Mouse (Mus musculus): ENCODE measurements around the gene Pde10a. TPM values are rescaled to one million over a fixed set of nuclear protein-coding genes. Genes with fewer than 3 reads are reported as not detected.

The Pde10a gene
- polyA plus RNA-seq, 1 experiment from 2014 or later: 1.8 TPM

DNA sequence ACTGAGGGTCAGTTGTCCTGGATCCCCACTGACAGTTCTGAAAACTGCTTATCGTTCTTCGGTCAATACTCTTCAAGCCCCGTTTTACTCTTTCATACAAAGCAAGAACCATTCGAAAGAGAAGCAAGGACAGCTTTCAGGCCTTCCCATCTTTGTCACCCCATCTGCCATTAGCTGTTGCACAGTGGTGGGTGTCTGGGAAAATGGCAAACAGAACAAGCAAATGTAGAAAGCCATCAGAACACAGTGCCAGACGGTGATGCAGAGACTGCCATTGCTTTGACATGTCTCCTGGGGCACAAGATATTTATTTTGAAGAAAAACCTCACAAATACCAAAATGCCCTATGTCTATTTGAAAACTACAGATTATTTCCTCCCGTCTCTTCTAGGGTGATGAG, 451.6 kb downstream of the Pde10a start:
- H3K9me3 ChIP-seq (ENCODE audit: control insufficient read depth, low read length): no peaks in the 10 kb centered on the region
- no peak overlapping the region for H3K27ac ChIP-seq (ENCODE audit: low read depth, low read length)
- ATAC-seq (replicated peaks; ENCODE audit: low FRiP score) (no peak), DNase-seq (ENCODE audit: low spot score) (no peak)
- no peaks in the 10 kb centered on the region for H3K27me3 ChIP-seq (replicated peaks; ENCODE audit: control insufficient read depth, insufficient read depth, low read length)
- H3K4me3 ChIP-seq (ENCODE audit: low read depth, low read length): no peak overlapping the region
- H3K4me1 ChIP-seq (replicated peaks; ENCODE audit: control insufficient read depth, insufficient read depth, low read length): no peaks in the 10 kb centered on the region
- no peak overlapping the region for H3K9ac ChIP-seq (ENCODE audit: low read depth, low read length)
- H3K4me2 ChIP-seq: no peak overlapping the region
- H3K36me3 ChIP-seq (ENCODE audit: control insufficient read depth, insufficient read depth, low read length): no peaks in the 10 kb centered on the region
- WGBS: 80% methylated on average over 6 of the region's 6 CpGs

DNA sequence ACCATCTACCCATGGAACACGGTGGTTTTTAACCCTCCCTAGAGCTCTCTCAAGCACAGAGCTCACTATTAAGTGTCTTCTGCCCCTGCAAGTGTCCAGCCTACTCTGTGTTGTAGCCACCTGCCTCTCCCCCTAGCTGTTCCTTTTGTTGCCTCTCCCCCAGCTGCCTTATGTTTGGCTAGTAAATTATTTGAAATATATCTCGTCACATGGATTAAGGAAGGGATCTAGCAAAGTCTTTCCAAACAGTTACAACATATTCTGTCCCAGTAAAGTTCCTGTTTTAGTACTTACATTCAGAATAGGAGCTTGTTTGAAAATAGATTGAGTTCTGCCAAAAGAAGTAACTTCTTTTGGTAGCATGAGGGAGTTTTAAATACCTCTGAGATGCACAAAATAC, 452.1 kb downstream of the Pde10a start:
- no peaks in the 10 kb centered on the region for H3K9me3 ChIP-seq (ENCODE audit: control insufficient read depth, low read length)
- H3K27me3 ChIP-seq (replicated peaks; ENCODE audit: control insufficient read depth, insufficient read depth, low read length): no peaks in the 10 kb centered on the region
- no peak overlapping the region for H3K27ac ChIP-seq (ENCODE audit: low read depth, low read length)
- no peaks in the 10 kb centered on the region for H3K4me1 ChIP-seq (replicated peaks; ENCODE audit: control insufficient read depth, insufficient read depth, low read length)
- 71% methylated on average over 2 of the region's 2 CpGs for WGBS
- H3K9ac ChIP-seq (ENCODE audit: low read depth, low read length): no peak overlapping the region
- DNase-seq (ENCODE audit: low spot score) (no peak), ATAC-seq (replicated peaks; ENCODE audit: low FRiP score) (no peak)
- H3K4me2 ChIP-seq: no peak overlapping the region
- H3K36me3 ChIP-seq (ENCODE audit: control insufficient read depth, insufficient read depth, low read length): no peaks in the 10 kb centered on the region
- no peak overlapping the region for H3K4me3 ChIP-seq (ENCODE audit: low read depth, low read length)

DNA sequence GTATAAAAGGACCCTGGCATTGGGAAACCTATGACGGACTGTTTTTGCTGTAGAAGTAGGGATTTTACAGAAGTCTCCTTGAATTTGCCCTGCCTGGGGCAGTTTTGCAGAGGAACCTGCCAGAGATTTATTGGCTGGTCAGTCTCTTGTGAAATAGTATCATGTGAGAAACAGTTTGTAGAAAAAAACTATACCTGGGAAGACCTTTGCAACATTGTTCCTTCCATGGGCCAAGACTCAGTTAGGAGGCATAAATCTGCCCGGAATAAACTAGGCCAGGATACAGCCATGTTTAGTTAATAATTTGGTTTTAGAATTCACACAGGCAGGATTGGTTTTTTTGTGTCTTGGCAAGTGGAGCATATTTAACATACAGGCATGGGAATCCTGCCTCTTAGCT, 458.4 kb downstream of the Pde10a start:
- Histone ChIP-seq H3K4me2 (no peak overlapping the region), H3K4me1 (replicated peaks; ENCODE audit: control insufficient read depth, insufficient read depth, low read length) (peaks cover 2% of the 10 kb centered on the region; the same call in 1 of the 2 replicates), H3K9me3 (ENCODE audit: control insufficient read depth, low read length) (no peaks in the 10 kb centered on the region), H3K27me3 (replicated peaks; ENCODE audit: control insufficient read depth, insufficient read depth, low read length) (no peaks in the 10 kb centered on the region), H3K4me3 (ENCODE audit: low read depth, low read length) (no peak overlapping the region), H3K9ac (ENCODE audit: low read depth, low read length) (no peak overlapping the region), H3K36me3 (ENCODE audit: control insufficient read depth, insufficient read depth, low read length) (no peaks in the 10 kb centered on the region), H3K27ac (ENCODE audit: low read depth, low read length) (no peak overlapping the region)
- WGBS: 89% methylated on average over 2 of the region's 2 CpGs
- ATAC-seq (replicated peaks; ENCODE audit: low FRiP score): no peak
- DNase-seq (ENCODE audit: low spot score): no peak

DNA sequence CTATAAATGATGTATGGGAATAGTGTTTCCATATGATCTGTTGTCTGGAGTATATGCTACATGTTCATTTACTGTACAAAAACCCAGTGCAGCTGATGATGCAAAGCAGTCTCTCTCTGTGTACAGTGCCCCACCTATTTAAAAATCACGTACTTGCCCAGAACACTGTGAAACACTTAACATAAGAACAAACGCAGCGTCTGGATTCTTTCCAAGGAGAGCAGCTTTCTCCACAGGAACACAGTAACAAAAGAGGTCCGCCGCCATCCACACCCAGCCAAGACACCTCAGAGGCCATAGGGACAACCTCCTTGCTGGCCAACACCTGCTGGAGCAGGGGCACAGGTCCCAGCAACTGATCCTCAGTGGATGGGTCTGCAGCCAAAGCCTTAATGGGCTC, 460.5 kb downstream of the Pde10a start:
- peaks cover 6% of the 10 kb centered on the region; the same call in 1 of the 2 replicates for H3K4me1 ChIP-seq (replicated peaks; ENCODE audit: control insufficient read depth, insufficient read depth, low read length)
- H3K9me3 ChIP-seq (ENCODE audit: control insufficient read depth, low read length): no peaks in the 10 kb centered on the region
- no peaks in the 10 kb centered on the region for H3K36me3 ChIP-seq (ENCODE audit: control insufficient read depth, insufficient read depth, low read length)
- 81% methylated on average over 5 of the region's 5 CpGs for WGBS
- DNase-seq (ENCODE audit: low spot score): no peak
- H3K27me3 ChIP-seq (replicated peaks; ENCODE audit: control insufficient read depth, insufficient read depth, low read length): no peaks in the 10 kb centered on the region
- no peak overlapping the region for H3K4me3 ChIP-seq (ENCODE audit: low read depth, low read length)
- no peak overlapping the region for H3K27ac ChIP-seq (ENCODE audit: low read depth, low read length)
- no peak overlapping the region for H3K9ac ChIP-seq (ENCODE audit: low read depth, low read length)
- no peak for ATAC-seq (replicated peaks; ENCODE audit: low FRiP score)
- H3K4me2 ChIP-seq: no peak overlapping the region

DNA sequence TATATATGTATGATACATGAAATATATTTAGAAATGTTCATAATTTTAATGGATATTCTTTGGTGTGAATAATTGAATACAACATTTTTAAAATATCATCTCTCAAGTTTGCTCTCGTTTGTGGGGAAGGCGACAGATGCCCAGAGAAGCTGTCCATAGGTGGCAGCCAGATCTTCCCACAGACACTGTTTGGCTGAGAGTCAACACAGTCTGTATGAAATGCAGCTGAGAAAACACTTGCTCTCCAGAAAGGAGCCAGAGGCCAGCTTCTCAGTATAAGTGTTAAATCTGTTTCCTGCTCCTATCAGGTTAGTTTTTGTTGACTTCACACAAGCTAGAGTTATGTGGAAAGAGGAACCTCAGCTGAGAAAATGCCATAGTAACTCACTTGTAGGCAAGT, 461.4 kb downstream of the Pde10a start:
- no peak overlapping the region for H3K27ac ChIP-seq (ENCODE audit: low read depth, low read length)
- H3K27me3 ChIP-seq (replicated peaks; ENCODE audit: control insufficient read depth, insufficient read depth, low read length): no peaks in the 10 kb centered on the region
- no peak for ATAC-seq (replicated peaks; ENCODE audit: low FRiP score)
- H3K9ac ChIP-seq (ENCODE audit: low read depth, low read length): no peak overlapping the region
- WGBS: 86% methylated on average over 2 of the region's 2 CpGs
- H3K36me3 ChIP-seq (ENCODE audit: control insufficient read depth, insufficient read depth, low read length): no peaks in the 10 kb centered on the region
- no peaks in the 10 kb centered on the region for H3K9me3 ChIP-seq (ENCODE audit: control insufficient read depth, low read length)
- no peak overlapping the region for H3K4me2 ChIP-seq
- no peak for DNase-seq (ENCODE audit: low spot score)
- H3K4me3 ChIP-seq (ENCODE audit: low read depth, low read length): no peak overlapping the region
- H3K4me1 ChIP-seq (replicated peaks; ENCODE audit: control insufficient read depth, insufficient read depth, low read length): peaks cover 6% of the 10 kb centered on the region; the same call in 1 of the 2 replicates

DNA sequence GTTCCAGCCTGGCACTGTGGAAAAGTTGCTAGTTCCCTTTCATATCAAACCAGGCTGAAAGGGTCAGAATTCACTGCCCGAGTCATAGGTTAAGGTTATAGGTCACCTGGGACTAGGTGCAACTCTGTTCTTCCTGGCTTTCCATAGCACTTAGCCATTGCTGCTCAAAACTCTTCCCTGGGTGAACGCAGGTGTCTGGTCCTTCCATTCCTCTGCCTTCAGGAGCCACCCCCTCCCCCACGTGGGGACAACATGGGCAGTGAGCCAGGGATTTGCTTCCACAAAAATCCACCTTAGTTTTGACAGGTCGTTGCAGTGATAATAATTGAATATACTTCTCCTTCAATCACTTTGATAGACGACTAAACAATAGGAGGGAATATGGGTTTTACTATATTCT, 462.2 kb downstream of the Pde10a start:
- Histone ChIP-seq H3K9ac (ENCODE audit: low read depth, low read length) (no peak overlapping the region), H3K27me3 (replicated peaks; ENCODE audit: control insufficient read depth, insufficient read depth, low read length) (no peaks in the 10 kb centered on the region), H3K9me3 (ENCODE audit: control insufficient read depth, low read length) (no peaks in the 10 kb centered on the region), H3K4me2 (no peak overlapping the region), H3K4me3 (ENCODE audit: low read depth, low read length) (no peak overlapping the region), H3K27ac (ENCODE audit: low read depth, low read length) (no peak overlapping the region), H3K36me3 (ENCODE audit: control insufficient read depth, insufficient read depth, low read length) (no peaks in the 10 kb centered on the region), H3K4me1 (replicated peaks; ENCODE audit: control insufficient read depth, insufficient read depth, low read length) (peaks cover 6% of the 10 kb centered on the region; the same call in 1 of the 2 replicates)
- no peak for DNase-seq (ENCODE audit: low spot score)
- no peak for ATAC-seq (replicated peaks; ENCODE audit: low FRiP score)
- WGBS: 77% methylated on average over 5 of the region's 5 CpGs

DNA sequence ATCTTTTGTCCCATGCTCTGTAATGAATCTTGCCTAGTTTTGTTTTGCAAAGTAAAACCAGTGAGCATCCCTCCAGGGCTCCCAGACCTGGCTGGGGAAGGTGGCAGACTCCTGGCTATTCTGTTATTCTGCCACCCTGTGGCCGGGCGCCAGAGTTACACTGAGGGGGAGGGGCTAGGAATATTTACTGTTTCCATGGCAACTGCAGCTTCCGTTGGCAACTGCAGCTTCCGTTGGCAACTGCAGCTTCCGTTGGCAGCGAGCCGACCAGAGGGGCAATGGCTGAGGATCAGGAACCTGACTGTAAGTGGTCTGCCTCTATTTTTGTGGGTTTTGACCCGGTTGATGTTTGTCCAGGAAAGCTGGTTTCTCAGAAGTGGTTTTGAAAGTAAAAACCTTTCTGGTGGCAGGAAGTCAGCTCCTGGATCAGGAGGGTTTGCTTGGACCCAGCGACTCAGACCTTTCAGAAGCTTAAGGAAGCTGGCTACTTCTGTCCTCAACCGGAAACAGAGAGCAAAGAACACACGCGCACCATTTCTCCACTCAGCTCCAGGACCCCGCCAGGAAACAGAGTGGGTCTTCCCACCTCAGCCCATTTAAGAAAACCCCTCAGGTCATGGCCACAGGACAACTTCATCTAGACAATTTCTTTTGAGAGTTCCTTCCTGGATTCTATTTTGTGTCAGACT, 463.1 kb downstream of the Pde10a start, which contains the start of gene 1700010I14Rik:
1700010I14Rik (plus strand) TSS at position 215 of the 689 bp plus-strand sequence.
- WGBS: 3% methylated on average over 13 of the region's 13 CpGs

DNA sequence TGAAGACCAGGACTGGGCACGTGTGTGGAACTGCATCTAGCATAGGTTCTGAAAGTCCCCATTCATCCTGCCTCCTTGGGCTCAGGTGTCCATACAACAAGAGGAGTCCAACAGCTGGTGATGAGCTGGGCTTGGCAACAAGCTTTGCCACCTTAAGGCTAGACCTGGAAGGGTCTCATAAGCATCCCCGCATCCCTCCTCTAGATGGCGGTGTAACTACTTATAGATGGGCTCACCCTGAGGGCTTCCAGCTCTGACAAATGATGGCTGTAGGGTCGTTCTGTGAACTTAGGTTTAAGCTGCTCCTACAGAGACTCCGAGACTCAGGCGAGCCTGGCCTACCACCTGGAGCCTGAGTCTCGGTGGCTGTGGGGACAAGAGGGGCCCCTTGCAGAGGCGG, 466.0 kb downstream of the Pde10a start:
- H3K4me2 ChIP-seq: no peak overlapping the region
- no peaks in the 10 kb centered on the region for H3K27me3 ChIP-seq (replicated peaks; ENCODE audit: control insufficient read depth, insufficient read depth, low read length)
- DNase-seq (ENCODE audit: low spot score) (no peak), ATAC-seq (replicated peaks; ENCODE audit: low FRiP score) (no peak; the same call in 1 of the 2 replicates)
- no peak overlapping the region for H3K27ac ChIP-seq (ENCODE audit: low read depth, low read length)
- H3K4me3 ChIP-seq (ENCODE audit: low read depth, low read length): no peak overlapping the region
- WGBS: 31% methylated on average over 8 of the region's 8 CpGs
- no peaks in the 10 kb centered on the region for H3K9me3 ChIP-seq (ENCODE audit: control insufficient read depth, low read length)
- H3K9ac ChIP-seq (ENCODE audit: low read depth, low read length): no peak overlapping the region
- no peaks in the 10 kb centered on the region for H3K36me3 ChIP-seq (ENCODE audit: control insufficient read depth, insufficient read depth, low read length)
- H3K4me1 ChIP-seq (replicated peaks; ENCODE audit: control insufficient read depth, insufficient read depth, low read length): peaks cover 6% of the 10 kb centered on the region; the same call in 1 of the 2 replicates

More for the DNA sequence above, 463.1 kb downstream of the Pde10a start, which contains the start of gene 1700010I14Rik:
- H3K4me2 ChIP-seq: peak within 1 kb of the TSS; percentile 72
- DNase-seq (ENCODE audit: low spot score) (peak; percentile 69), ATAC-seq (replicated peaks; ENCODE audit: low FRiP score) (peak; percentile 75)
- peaks cover 6% of the 10 kb centered on the region; the same call in 1 of the 2 replicates for H3K4me1 ChIP-seq (replicated peaks; ENCODE audit: control insufficient read depth, insufficient read depth, low read length)
- 0 out of 2 replicates have a peak within 1 kb of the TSS, but pooled peaks have one; percentile 13 for H3K27ac ChIP-seq (ENCODE audit: low read depth, low read length)
- peak within 1 kb of the TSS; percentile 50; the same call in 1 of the 2 replicates for H3K9ac ChIP-seq (ENCODE audit: low read depth, low read length)
- no peaks in the 10 kb centered on the region for H3K27me3 ChIP-seq (replicated peaks; ENCODE audit: control insufficient read depth, insufficient read depth, low read length)
- H3K36me3 ChIP-seq (ENCODE audit: control insufficient read depth, insufficient read depth, low read length): no peaks in the 10 kb centered on the region
- no peaks in the 10 kb centered on the region for H3K9me3 ChIP-seq (ENCODE audit: control insufficient read depth, low read length)
- peak within 1 kb of the TSS; percentile 53 for H3K4me3 ChIP-seq (ENCODE audit: low read depth, low read length)

DNA sequence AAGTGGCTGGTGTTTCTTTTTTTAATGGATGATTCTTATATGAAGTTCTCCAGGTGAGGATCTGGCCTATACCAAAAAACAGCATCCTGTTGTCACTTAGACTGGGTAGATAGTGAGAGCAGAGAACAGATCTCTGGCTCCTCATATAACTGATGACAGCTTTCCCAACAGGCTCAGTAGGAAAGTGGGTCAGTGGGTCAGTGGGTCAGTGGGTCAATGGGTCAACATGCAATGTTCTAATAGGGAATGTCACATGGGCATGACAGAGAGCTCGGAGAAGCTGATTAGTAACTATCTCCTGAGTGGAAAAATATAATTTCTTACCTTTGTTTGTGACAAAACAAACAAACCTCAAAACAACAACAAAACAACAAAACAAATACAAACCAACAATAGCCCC, 470.2 kb downstream of the Pde10a start:
- Histone ChIP-seq H3K9me3 (ENCODE audit: control insufficient read depth, low read length) (no peaks in the 10 kb centered on the region), H3K9ac (ENCODE audit: low read depth, low read length) (no peak overlapping the region), H3K4me2 (no peak overlapping the region), H3K27me3 (replicated peaks; ENCODE audit: control insufficient read depth, insufficient read depth, low read length) (no peaks in the 10 kb centered on the region), H3K27ac (ENCODE audit: low read depth, low read length) (no peak overlapping the region), H3K4me3 (ENCODE audit: low read depth, low read length) (no peak overlapping the region), H3K36me3 (ENCODE audit: control insufficient read depth, insufficient read depth, low read length) (no peaks in the 10 kb centered on the region), H3K4me1 (replicated peaks; ENCODE audit: control insufficient read depth, insufficient read depth, low read length) (no peaks in the 10 kb centered on the region)
- ATAC-seq (replicated peaks; ENCODE audit: low FRiP score) (no peak), DNase-seq (ENCODE audit: low spot score) (no peak)
- 71% methylated on average over 1 of the region's 1 CpGs for WGBS
